Mouse (Mus musculus): Measurements from ENCODE around the gene Kcnh2. TPM values are rescaled to one million over a fixed set of nuclear protein-coding genes. Genes with fewer than 3 reads are reported as not detected.

Gene Kcnh2
- polyA plus RNA-seq, 1 experiment from 2014 or later: 20.8 TPM

Other genes with a start within 250 kb of the Kcnh2 start
- gene Nupl2, start 186.6 kb downstream of the Kcnh2 start, polyA plus RNA-seq (2014; fragmentation: Nextera tagmentation; extraction: Ambion mirVana): 14.2 and 14.6 TPM in 2 replicates
- 21.5 and 30.4 TPM in 2 replicates for gene Nos3, start 13.2 kb upstream of the Kcnh2 start, polyA plus RNA-seq (2014; fragmentation: Nextera tagmentation; extraction: Ambion mirVana)
- 0.49 and 1.5 TPM in 2 replicates for gene Atg9b, start 40.5 kb upstream of the Kcnh2 start, polyA plus RNA-seq (2014; fragmentation: Nextera tagmentation; extraction: Ambion mirVana)
- gene Abcb8, start 42.1 kb upstream of the Kcnh2 start, polyA plus RNA-seq (2014; fragmentation: Nextera tagmentation; extraction: Ambion mirVana): 44.6 and 53.1 TPM in 2 replicates
- 0.20 TPM in 1 of 2 replicates, not detected in the other for gene Asic3, start 61.8 kb upstream of the Kcnh2 start, polyA plus RNA-seq (2014; fragmentation: Nextera tagmentation; extraction: Ambion mirVana)
- 34.0 and 36.2 TPM in 2 replicates for gene Cdk5, start 71.9 kb upstream of the Kcnh2 start, polyA plus RNA-seq (2014; fragmentation: Nextera tagmentation; extraction: Ambion mirVana)
- 17.7 and 17.9 TPM in 2 replicates for gene Slc4a2, start 72.2 kb upstream of the Kcnh2 start, polyA plus RNA-seq (2014; fragmentation: Nextera tagmentation; extraction: Ambion mirVana)
- 158 and 165 TPM in 2 replicates for gene Fastk, start 93.7 kb upstream of the Kcnh2 start, polyA plus RNA-seq (2014; fragmentation: Nextera tagmentation; extraction: Ambion mirVana)
- 21.5 and 22.6 TPM in 2 replicates for gene Tmub1, start 96.2 kb upstream of the Kcnh2 start, polyA plus RNA-seq (2014; fragmentation: Nextera tagmentation; extraction: Ambion mirVana)
- 24.6 and 28.8 TPM in 2 replicates for gene Agap3, start 100.6 kb upstream of the Kcnh2 start, polyA plus RNA-seq (2014; fragmentation: Nextera tagmentation; extraction: Ambion mirVana)
- 0.04 TPM in 1 of 2 replicates, not detected in the other for gene Gbx1, start 175.6 kb upstream of the Kcnh2 start, polyA plus RNA-seq (2014; fragmentation: Nextera tagmentation; extraction: Ambion mirVana)
- gene Asb10, start 189.4 kb upstream of the Kcnh2 start, polyA plus RNA-seq (2014; fragmentation: Nextera tagmentation; extraction: Ambion mirVana): 3.2 and 3.4 TPM in 2 replicates
- not detected in 2 replicates for gene 4931409K22Rik, start 205.2 kb upstream of the Kcnh2 start, polyA plus RNA-seq (2014; fragmentation: Nextera tagmentation; extraction: Ambion mirVana)
- gene Abcf2, start 225.9 kb upstream of the Kcnh2 start, polyA plus RNA-seq (2014; fragmentation: Nextera tagmentation; extraction: Ambion mirVana): 75.6 and 78.6 TPM in 2 replicates
- 8.1 and 9.8 TPM in 2 replicates for gene Chpf2, start 235.1 kb upstream of the Kcnh2 start, polyA plus RNA-seq (2014; fragmentation: Nextera tagmentation; extraction: Ambion mirVana)

All from heart, embryonic 11.5 days (tissue).